Mouse (Mus musculus) embryonic fibroblast, embryonic 13.5 days (primary cell): ENCODE results near the gene Mthfd1l.

ENCODE experiments used
- CTCF ChIP-seq: IDR thresholded peaks from 2 replicates; pipeline ENCODE4 v1.5.1; 2011; ENCODE audit warnings: mild to moderate bottlenecking, control low read depth, low read length, moderate library complexity, borderline replicate concordance; ENCODE audit not compliant: insufficient read depth
- POLR2A ChIP-seq: IDR thresholded peaks from 2 replicates; pipeline ENCODE4 v1.6.1; 2011; ENCODE audit warnings: low read depth, mild to moderate bottlenecking, control low read depth, low read length, moderate library complexity

- TF ChIP-seq CTCF (no peak), POLR2A (no peak)
Observed at GRCm38 (mm10) chr10:3931831-3932230, 41.1 kb upstream of the Mthfd1l start.
